Comparison of ENCODE assay signal across 9 mouse cellular contexts in genomic region chr15:85702411-85702951, GRCm38 (mm10). TPM values are rescaled to one million over a fixed set of nuclear protein-coding genes. Genes with fewer than 3 reads are reported as not detected.
A peak's percentile ranks its signal among the peaks of the same experiment; 100 is the strongest.
DNase-seq lines count a peak whose midpoint lies in the region; ATAC-seq lines count a peak whose summit lies in the region.
"Had no signal": no experiment of that assay in that cellular context is flagged by ENCODE, and none has a peak within 500 bp of the region (broad histone marks: within the 10 kb centered on the region; RNA-seq: fewer than 3 reads in every experiment).

No protein-coding gene starts in this region.

- no peak overlapping the region; the same call in 1 of the 2 replicates for H3K4me2 ChIP-seq in hindbrain, embryonic 16.5 days (ENCODE audit: low read length)

- H3K9ac ChIP-seq in hindbrain, embryonic 16.5 days (ENCODE audit: low read depth, low read length): no peak overlapping the region

- peak; percentile 77 for ATAC-seq in hindbrain, embryonic 16.5 days
- no peak for ATAC-seq in inflammation-experienced regulatory T-cells, adult 6 months

- H3K36me3 ChIP-seq in hindbrain, embryonic 16.5 days (ENCODE audit: control insufficient read depth, insufficient read depth, low read length): peaks cover 45% of the 10 kb centered on the region

- H3K27ac ChIP-seq in hindbrain, embryonic 16.5 days (ENCODE audit: low read depth, low read length): peak overlapping the region; percentile 76
- H3K27ac ChIP-seq: macrophage had no signal

- H3K9me3 ChIP-seq in hindbrain, embryonic 16.5 days (ENCODE audit: control insufficient read depth, low read length): no peaks in the 10 kb centered on the region

- H3K4me3 ChIP-seq in hindbrain, embryonic 16.5 days (ENCODE audit: low read length): no peak overlapping the region

- H3K4me1 ChIP-seq in hindbrain, embryonic 16.5 days (ENCODE audit: control insufficient read depth, insufficient read depth, low read depth, low read length): peaks cover 33% of the 10 kb centered on the region

- peak; percentile 73 for DNase-seq in adrenal gland, adult 2 months
- DNase-seq in adrenal gland, postnatal 4 days (ENCODE audit: low spot score in 2 of 2): no peak
- peak; percentile 89 to 91 for DNase-seq in right cerebral cortex, postnatal 10 days (ENCODE audit: low spot score in 2 of 2)
- no peak for DNase-seq in right cerebral cortex, adult 2 months (ENCODE audit: low spot score in 2 of 2)
- peak; percentile 67 to 76 for DNase-seq in layer of hippocampus, postnatal 36 days
- peak; percentile 64 for DNase-seq in testis, postnatal 14 days (ENCODE audit: low spot score)

- no peaks in the 10 kb centered on the region for H3K27me3 ChIP-seq in hindbrain, embryonic 16.5 days (replicated peaks; ENCODE audit: control insufficient read depth, insufficient read depth, low read length)

- WGBS in hindbrain, embryonic 16.5 days: 47% methylated on average over 12 of the region's 13 CpGs

RNA-seq across cellular contexts. Expression of gene Ppara, which starts 32.3 kb away (rescaled TPM):
- total RNA-seq in adrenal gland, adult 2 months (2021): 10 to 100 TPM; 37.2 to 48.9 TPM
- 6.3 and 8.5 TPM in 2 replicates for polyA plus RNA-seq in adrenal gland, adult 2 months (2012; rRNA removed)
- total RNA-seq in adrenal gland, postnatal 4 days (2021): 10 to 100 TPM; 17.2 to 29.4 TPM
- polyA plus RNA-seq in hindbrain, embryonic 16.5 days (2015; fragmentation: Nextera tagmentation; extraction: Ambion mirVana): 2.7 and 2.9 TPM in 2 replicates
- total RNA-seq in layer of hippocampus, postnatal 36 days (2021): 1 to 10 TPM; 3.9 to 4.9 TPM
- not detected for polyA plus RNA-seq in inflammation-experienced regulatory T-cells, adult 6 months (2017; shearing (Covaris generic))
- polyA plus RNA-seq: macrophage had no signal

Comparison
In these comparisons a context has a peak if more than half of its experiments do, and no peak if none do; other contexts are left out.
1. DNase-seq: peak in adrenal gland, adult 2 months (single experiment), right cerebral cortex, postnatal 10 days (2 of 2), layer of hippocampus, postnatal 36 days (2 of 2) and testis, postnatal 14 days (single experiment); none in adrenal gland, postnatal 4 days (0 of 2) and right cerebral cortex, adult 2 months (0 of 2).